Mouse (Mus musculus): ENCODE results near the gene Slc12a8. TPM values are rescaled to one million over a fixed set of nuclear protein-coding genes. Genes with fewer than 3 reads are reported as not detected.

The Slc12a8 gene
- polyA plus RNA-seq, 1 experiment from 2014 or later, result 0.14 TPM

GRCm38 (mm10) chr16:33641779-33642178, 124.7 kb downstream of the Slc12a8 start:
- Histone ChIP-seq H3K27me3 (ENCODE audit: control insufficient read depth, insufficient read depth, low read depth, low read length) (no peaks in the 10 kb centered on the region), H3K36me3 (ENCODE audit: control insufficient read depth, insufficient read depth) (no peaks in the 10 kb centered on the region), H3K9ac (ENCODE audit: low read depth, low read length) (no peak overlapping the region), H3K27ac (ENCODE audit: low read length) (no peak overlapping the region), H3K4me1 (ENCODE audit: control insufficient read depth, low read depth, low read length) (no peaks in the 10 kb centered on the region), H3K4me3 (ENCODE audit: low read depth, low read length) (no peak overlapping the region), H3K4me2 (ENCODE audit: low read depth, low read length) (no peak overlapping the region), H3K9me3 (replicated peaks; ENCODE audit: control insufficient read depth, low read length) (no peaks in the 10 kb centered on the region)
- no peak for ATAC-seq (ENCODE audit: low read depth)
- WGBS (ENCODE audit: insufficient replicate concordance), result 43% methylated on average over 3 of the region's 3 CpGs

DNA sequence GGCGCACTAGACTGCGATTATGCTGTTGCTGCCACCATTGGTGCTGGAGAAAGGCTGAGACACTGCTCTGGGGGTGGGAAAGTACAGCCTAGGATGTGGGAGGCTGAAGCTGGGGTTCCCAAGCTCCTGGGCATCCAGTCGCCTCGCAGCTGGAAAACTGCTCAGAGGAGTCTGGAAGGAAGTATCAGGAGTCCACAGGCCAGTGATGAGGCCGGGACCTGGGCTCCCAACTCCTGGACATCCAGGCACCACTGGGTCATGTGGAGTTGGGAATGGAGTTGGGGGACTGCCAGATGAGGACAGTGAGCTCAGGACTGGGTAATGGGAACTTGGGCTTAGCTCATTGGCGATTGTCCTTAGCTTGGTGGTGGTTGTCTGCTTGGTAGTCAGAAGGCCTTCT, 136.0 kb downstream of the Slc12a8 start:
- H3K9me3 ChIP-seq (replicated peaks; ENCODE audit: control insufficient read depth, low read length), result 0 out of 2 replicates have a peak, but pooled peaks cover 2% of the 10 kb centered on the region
- H3K27me3 ChIP-seq (ENCODE audit: control insufficient read depth, insufficient read depth, low read depth, low read length), result no peaks in the 10 kb centered on the region
- H3K4me3 ChIP-seq (ENCODE audit: low read depth, low read length), result no peak overlapping the region
- no peaks in the 10 kb centered on the region for H3K4me1 ChIP-seq (ENCODE audit: control insufficient read depth, low read depth, low read length)
- H3K4me2 ChIP-seq (ENCODE audit: low read depth, low read length), result no peak overlapping the region
- H3K27ac ChIP-seq (ENCODE audit: low read length), result no peak overlapping the region
- 73% methylated on average over 6 of the region's 6 CpGs for WGBS (ENCODE audit: insufficient replicate concordance)
- H3K36me3 ChIP-seq (ENCODE audit: control insufficient read depth, insufficient read depth), result no peaks in the 10 kb centered on the region
- ATAC-seq (ENCODE audit: low read depth), result no peak
- no peak overlapping the region for H3K9ac ChIP-seq (ENCODE audit: low read depth, low read length)

GRCm38 (mm10) chr16:33655443-33655842, 138.3 kb downstream of the Slc12a8 start:
- Histone ChIP-seq H3K9me3 (replicated peaks; ENCODE audit: control insufficient read depth, low read length) (0 out of 2 replicates have a peak, but pooled peaks cover 2% of the 10 kb centered on the region), H3K4me1 (ENCODE audit: control insufficient read depth, low read depth, low read length) (no peaks in the 10 kb centered on the region), H3K4me2 (ENCODE audit: low read depth, low read length) (no peak overlapping the region), H3K27me3 (ENCODE audit: control insufficient read depth, insufficient read depth, low read depth, low read length) (no peaks in the 10 kb centered on the region), H3K36me3 (ENCODE audit: control insufficient read depth, insufficient read depth) (no peaks in the 10 kb centered on the region), H3K27ac (ENCODE audit: low read length) (no peak overlapping the region), H3K4me3 (ENCODE audit: low read depth, low read length) (no peak overlapping the region), H3K9ac (ENCODE audit: low read depth, low read length) (no peak overlapping the region)
- no peak for ATAC-seq (ENCODE audit: low read depth)
- WGBS (ENCODE audit: insufficient replicate concordance), result 71% methylated on average over 3 of the region's 3 CpGs

- 36% methylated on average over 3 of the region's 3 CpGs for WGBS (ENCODE audit: insufficient replicate concordance)
- no peak overlapping the region for H3K4me2 ChIP-seq (ENCODE audit: low read depth, low read length)
Observed at GRCm38 (mm10) chr16:33657191-33657590, 140.1 kb downstream of the Slc12a8 start.

GRCm38 (mm10) chr16:33658121-33658520, 141.0 kb downstream of the Slc12a8 start:
- no peak for ATAC-seq (ENCODE audit: low read depth)
- Histone ChIP-seq H3K27me3 (ENCODE audit: control insufficient read depth, insufficient read depth, low read depth, low read length) (no peaks in the 10 kb centered on the region), H3K4me2 (ENCODE audit: low read depth, low read length) (no peak overlapping the region), H3K9me3 (replicated peaks; ENCODE audit: control insufficient read depth, low read length) (no peaks in the 10 kb centered on the region), H3K36me3 (ENCODE audit: control insufficient read depth, insufficient read depth) (no peaks in the 10 kb centered on the region), H3K4me3 (ENCODE audit: low read depth, low read length) (no peak overlapping the region), H3K27ac (ENCODE audit: low read length) (no peak overlapping the region), H3K4me1 (ENCODE audit: control insufficient read depth, low read depth, low read length) (no peaks in the 10 kb centered on the region), H3K9ac (ENCODE audit: low read depth, low read length) (no peak overlapping the region)
- 84% methylated on average over 3 of the region's 3 CpGs for WGBS (ENCODE audit: insufficient replicate concordance)

More at GRCm38 (mm10) chr16:33657191-33657590, 140.1 kb downstream of the Slc12a8 start:
- Histone ChIP-seq H3K27me3 (ENCODE audit: control insufficient read depth, insufficient read depth, low read depth, low read length) (no peaks in the 10 kb centered on the region), H3K27ac (ENCODE audit: low read length) (no peak overlapping the region), H3K9me3 (replicated peaks; ENCODE audit: control insufficient read depth, low read length) (no peaks in the 10 kb centered on the region), H3K36me3 (ENCODE audit: control insufficient read depth, insufficient read depth) (no peaks in the 10 kb centered on the region), H3K4me3 (ENCODE audit: low read depth, low read length) (no peak overlapping the region), H3K4me1 (ENCODE audit: control insufficient read depth, low read depth, low read length) (no peaks in the 10 kb centered on the region), H3K9ac (ENCODE audit: low read depth, low read length) (no peak overlapping the region)
- no peak for ATAC-seq (ENCODE audit: low read depth)

DNA sequence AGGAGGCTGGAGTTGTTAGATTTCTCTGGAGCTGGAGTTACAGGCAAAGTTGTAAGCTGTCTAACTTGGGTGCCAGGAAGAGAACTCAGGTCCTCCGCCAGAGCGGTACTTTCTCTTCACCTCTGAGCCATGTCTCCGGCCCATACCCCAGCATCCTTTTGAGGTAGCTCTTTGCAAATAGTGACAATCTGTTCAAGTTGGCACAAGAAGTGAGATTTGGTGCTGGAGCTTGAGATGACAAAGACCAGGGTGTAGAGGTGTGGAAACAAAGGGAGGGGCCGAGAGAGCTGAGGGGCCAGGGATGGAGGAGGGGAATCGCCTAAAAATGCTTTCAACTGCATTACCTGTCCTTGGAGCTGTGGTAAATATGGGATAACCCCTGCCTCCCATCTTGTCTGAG, 142.4 kb downstream of the Slc12a8 start:
- no peak overlapping the region for H3K4me3 ChIP-seq (ENCODE audit: low read depth, low read length)
- ATAC-seq (ENCODE audit: low read depth), result no peak
- H3K9ac ChIP-seq (ENCODE audit: low read depth, low read length), result no peak overlapping the region
- WGBS (ENCODE audit: insufficient replicate concordance), result 70% methylated on average over 5 of the region's 5 CpGs
- H3K27me3 ChIP-seq (ENCODE audit: control insufficient read depth, insufficient read depth, low read depth, low read length), result no peaks in the 10 kb centered on the region
- H3K4me1 ChIP-seq (ENCODE audit: control insufficient read depth, low read depth, low read length), result no peaks in the 10 kb centered on the region
- no peak overlapping the region for H3K27ac ChIP-seq (ENCODE audit: low read length)
- H3K36me3 ChIP-seq (ENCODE audit: control insufficient read depth, insufficient read depth), result no peaks in the 10 kb centered on the region
- no peak overlapping the region for H3K4me2 ChIP-seq (ENCODE audit: low read depth, low read length)
- H3K9me3 ChIP-seq (replicated peaks; ENCODE audit: control insufficient read depth, low read length), result no peaks in the 10 kb centered on the region

GRCm38 (mm10) chr16:33660125-33660524, 143.0 kb downstream of the Slc12a8 start:
- Histone ChIP-seq H3K4me2 (ENCODE audit: low read depth, low read length) (no peak overlapping the region), H3K4me3 (ENCODE audit: low read depth, low read length) (no peak overlapping the region), H3K4me1 (ENCODE audit: control insufficient read depth, low read depth, low read length) (no peaks in the 10 kb centered on the region), H3K27me3 (ENCODE audit: control insufficient read depth, insufficient read depth, low read depth, low read length) (no peaks in the 10 kb centered on the region), H3K9ac (ENCODE audit: low read depth, low read length) (no peak overlapping the region), H3K9me3 (replicated peaks; ENCODE audit: control insufficient read depth, low read length) (no peaks in the 10 kb centered on the region), H3K27ac (ENCODE audit: low read length) (no peak overlapping the region), H3K36me3 (ENCODE audit: control insufficient read depth, insufficient read depth) (no peaks in the 10 kb centered on the region)
- ATAC-seq (ENCODE audit: low read depth), result no peak
- WGBS (ENCODE audit: insufficient replicate concordance), result 44% methylated on average over 5 of the region's 5 CpGs

DNA sequence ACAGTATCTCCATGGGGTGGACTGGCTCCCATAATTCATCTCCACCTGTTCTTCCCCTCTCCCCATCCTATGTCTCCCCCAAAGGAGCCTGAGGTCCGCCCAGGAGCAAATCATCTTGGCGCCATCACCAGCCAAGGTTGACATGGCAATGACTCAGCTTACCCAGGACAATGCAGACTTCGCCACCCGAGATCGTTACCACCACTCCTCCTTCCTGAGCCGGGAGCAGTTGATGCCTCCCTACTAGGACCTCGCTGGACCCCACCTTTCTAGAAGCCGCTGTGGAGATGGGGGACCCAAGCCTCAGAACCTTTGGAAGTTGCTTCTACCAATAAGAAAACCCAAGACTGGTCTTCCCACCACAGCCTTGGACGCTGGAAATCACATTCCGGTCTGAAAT, 145.7 kb downstream of the Slc12a8 start:
- WGBS (ENCODE audit: insufficient replicate concordance), result 71% methylated on average over 10 of the region's 10 CpGs
- no peak overlapping the region for H3K4me2 ChIP-seq (ENCODE audit: low read depth, low read length)
- H3K4me1 ChIP-seq (ENCODE audit: control insufficient read depth, low read depth, low read length), result no peaks in the 10 kb centered on the region
- H3K27ac ChIP-seq (ENCODE audit: low read length), result no peak overlapping the region
- H3K9ac ChIP-seq (ENCODE audit: low read depth, low read length), result no peak overlapping the region
- H3K9me3 ChIP-seq (replicated peaks; ENCODE audit: control insufficient read depth, low read length), result no peaks in the 10 kb centered on the region
- no peaks in the 10 kb centered on the region for H3K27me3 ChIP-seq (ENCODE audit: control insufficient read depth, insufficient read depth, low read depth, low read length)
- no peak for ATAC-seq (ENCODE audit: low read depth)
- H3K4me3 ChIP-seq (ENCODE audit: low read depth, low read length), result no peak overlapping the region
- H3K36me3 ChIP-seq (ENCODE audit: control insufficient read depth, insufficient read depth), result no peaks in the 10 kb centered on the region

DNA sequence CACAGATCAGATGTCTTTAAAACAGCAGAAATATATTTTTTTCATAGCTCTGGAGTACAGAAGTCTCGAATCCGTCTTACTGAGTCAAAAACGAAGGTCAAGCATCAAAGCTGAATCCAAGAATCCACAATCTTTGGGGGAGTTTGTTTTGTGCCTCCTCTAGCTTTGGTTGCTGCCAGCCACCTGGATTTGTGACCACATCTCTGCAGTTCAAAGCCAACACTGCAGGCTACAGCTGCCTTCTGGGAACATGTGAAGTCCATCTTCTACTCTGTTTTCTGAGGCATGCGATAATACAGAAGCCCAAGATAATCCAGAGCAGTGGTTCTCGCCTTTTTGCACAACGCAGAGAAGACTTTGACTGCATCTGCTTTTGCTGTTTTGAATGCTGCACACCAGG, 149.1 kb downstream of the Slc12a8 start:
- no peaks in the 10 kb centered on the region for H3K36me3 ChIP-seq (ENCODE audit: control insufficient read depth, insufficient read depth)
- H3K27me3 ChIP-seq (ENCODE audit: control insufficient read depth, insufficient read depth, low read depth, low read length), result no peaks in the 10 kb centered on the region
- H3K4me2 ChIP-seq (ENCODE audit: low read depth, low read length), result no peak overlapping the region
- WGBS (ENCODE audit: insufficient replicate concordance), result 62% methylated on average over 6 of the region's 6 CpGs
- no peak for ATAC-seq (ENCODE audit: low read depth)
- no peaks in the 10 kb centered on the region for H3K4me1 ChIP-seq (ENCODE audit: control insufficient read depth, low read depth, low read length)
- no peak overlapping the region for H3K4me3 ChIP-seq (ENCODE audit: low read depth, low read length)
- no peak overlapping the region for H3K27ac ChIP-seq (ENCODE audit: low read length)
- H3K9me3 ChIP-seq (replicated peaks; ENCODE audit: control insufficient read depth, low read length), result no peaks in the 10 kb centered on the region
- H3K9ac ChIP-seq (ENCODE audit: low read depth, low read length), result no peak overlapping the region

All from liver, embryonic 16.5 days (tissue).